Mouse (Mus musculus): ENCODE measurements around the gene Adcy1. TPM values are rescaled to one million over a fixed set of nuclear protein-coding genes. Genes with fewer than 3 reads are reported as not detected.
A peak's percentile ranks its signal among the peaks of the same experiment; 100 is the strongest.

Adcy1 gene
- polyA plus RNA-seq (2014; fragmentation: Nextera tagmentation; extraction: Ambion mirVana) = 1.6 and 2.0 TPM in 2 replicates

- DNase-seq (ENCODE audit: low spot score) = peak; percentile 74
- peak; percentile 67 for ATAC-seq (ENCODE audit: insufficient read depth, low FRiP score, low TSS enrichment)
- H3K4me3 ChIP-seq (ENCODE audit: low read depth, low read length) = peak within 1 kb of the TSS; percentile 56
- peaks cover 26% of the 10 kb centered on the region for H3K27me3 ChIP-seq (ENCODE audit: control insufficient read depth, insufficient read depth, low read length)
- H3K9ac ChIP-seq (ENCODE audit: low read length) = peak within 1 kb of the TSS; percentile 50
- no peak within 1 kb of the TSS for H3K27ac ChIP-seq (ENCODE audit: low read depth, low read length)
- H3K4me2 ChIP-seq (ENCODE audit: low read depth) = peak within 1 kb of the TSS; percentile 92
- no peaks in the 10 kb centered on the region for H3K9me3 ChIP-seq (ENCODE audit: control insufficient read depth, low read length)
- under 1% methylated on average over 36 of the region's 69 CpGs for WGBS
- H3K36me3 ChIP-seq (ENCODE audit: control insufficient read depth, insufficient read depth, low read length) = no peaks in the 10 kb centered on the region
- H3K4me1 ChIP-seq (ENCODE audit: control insufficient read depth, insufficient read depth, low read length) = peaks cover 9% of the 10 kb centered on the region; the same call in 1 of the 2 replicates
Observed at GRCm38 (mm10) chr11:7063001-7063584, at the start of gene Adcy1. TSS of gene Adcy1 (plus strand) at chr11:7063489.

DNA sequence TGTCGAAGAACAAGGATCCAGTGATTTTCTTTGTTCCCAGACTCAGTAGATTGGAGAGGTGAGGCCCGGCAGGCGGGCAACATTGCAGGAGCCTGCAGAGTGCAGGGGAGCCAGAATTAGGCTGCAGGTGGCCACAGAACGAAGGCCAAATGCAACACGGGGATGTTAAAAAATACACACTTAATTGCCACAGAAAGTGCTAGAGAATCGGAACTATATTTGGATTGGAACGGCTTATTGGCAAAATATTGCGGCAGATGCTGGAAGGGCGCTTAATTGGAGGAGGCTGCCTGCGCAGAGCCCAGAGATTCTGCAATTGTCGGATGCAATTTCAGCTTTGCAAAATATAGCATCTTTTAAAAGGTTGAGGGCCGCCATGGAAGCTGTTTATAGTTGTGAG lies 46.4 kb upstream of the Adcy1 start:
- H3K9me3 ChIP-seq (ENCODE audit: control insufficient read depth, low read length) = no peaks in the 10 kb centered on the region
- no peak for ATAC-seq (ENCODE audit: insufficient read depth, low FRiP score, low TSS enrichment)
- 92% methylated on average over 12 of the region's 12 CpGs for WGBS

GRCm38 (mm10) chr11:7018078-7018477 lies 45.2 kb upstream of the Adcy1 start:
- Histone ChIP-seq H3K4me1 (ENCODE audit: control insufficient read depth, insufficient read depth, low read length) (no peaks in the 10 kb centered on the region), H3K9ac (ENCODE audit: low read length) (no peak overlapping the region), H3K9me3 (ENCODE audit: control insufficient read depth, low read length) (no peaks in the 10 kb centered on the region), H3K4me2 (ENCODE audit: low read depth) (no peak overlapping the region), H3K27me3 (ENCODE audit: control insufficient read depth, insufficient read depth, low read length) (no peaks in the 10 kb centered on the region), H3K36me3 (ENCODE audit: control insufficient read depth, insufficient read depth, low read length) (no peaks in the 10 kb centered on the region), H3K27ac (ENCODE audit: low read depth, low read length) (no peak overlapping the region), H3K4me3 (ENCODE audit: low read depth, low read length) (no peak overlapping the region)
- no peak for DNase-seq (ENCODE audit: low spot score)
- WGBS = 93% methylated on average over 5 of the region's 5 CpGs
- ATAC-seq (ENCODE audit: insufficient read depth, low FRiP score, low TSS enrichment) = no peak

More for the DNA sequence above, 46.4 kb upstream of the Adcy1 start:
- Histone ChIP-seq H3K36me3 (ENCODE audit: control insufficient read depth, insufficient read depth, low read length) (no peaks in the 10 kb centered on the region), H3K4me2 (ENCODE audit: low read depth) (no peak overlapping the region), H3K4me1 (ENCODE audit: control insufficient read depth, insufficient read depth, low read length) (no peaks in the 10 kb centered on the region), H3K27ac (ENCODE audit: low read depth, low read length) (no peak overlapping the region), H3K4me3 (ENCODE audit: low read depth, low read length) (no peak overlapping the region), H3K27me3 (ENCODE audit: control insufficient read depth, insufficient read depth, low read length) (no peaks in the 10 kb centered on the region), H3K9ac (ENCODE audit: low read length) (no peak overlapping the region)
- DNase-seq (ENCODE audit: low spot score) = no peak

DNA sequence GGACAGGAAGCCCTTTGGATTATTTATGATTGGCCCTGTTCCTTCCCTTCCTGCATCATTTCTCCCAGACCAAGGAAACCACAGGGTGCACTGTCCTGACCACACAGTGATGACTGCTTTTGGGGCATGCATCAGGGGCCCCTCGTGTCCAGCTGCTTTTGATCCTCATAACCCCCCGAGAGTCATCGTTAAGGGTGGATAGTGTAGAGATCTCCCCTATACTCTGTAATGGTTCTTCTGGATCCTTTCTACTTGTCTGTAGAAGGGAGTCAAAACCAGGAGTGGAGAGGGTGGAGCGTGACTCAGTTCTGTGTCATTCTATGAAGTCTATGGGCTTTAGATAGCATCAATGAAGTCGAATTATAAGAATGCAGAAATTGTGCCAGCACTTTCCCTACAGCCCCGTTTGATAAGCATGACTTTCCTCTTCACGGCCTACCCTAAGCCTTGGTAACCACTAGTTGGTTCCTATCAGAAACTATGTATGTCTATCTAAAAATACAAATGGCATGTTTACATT lies 44.2 kb upstream of the Adcy1 start:
- Histone ChIP-seq H3K4me3 (ENCODE audit: low read depth, low read length) (no peak overlapping the region), H3K27me3 (ENCODE audit: control insufficient read depth, insufficient read depth, low read length) (no peaks in the 10 kb centered on the region), H3K4me1 (ENCODE audit: control insufficient read depth, insufficient read depth, low read length) (no peaks in the 10 kb centered on the region), H3K4me2 (ENCODE audit: low read depth) (no peak overlapping the region), H3K9me3 (ENCODE audit: control insufficient read depth, low read length) (no peaks in the 10 kb centered on the region), H3K36me3 (ENCODE audit: control insufficient read depth, insufficient read depth, low read length) (no peaks in the 10 kb centered on the region), H3K27ac (ENCODE audit: low read depth, low read length) (no peak overlapping the region), H3K9ac (ENCODE audit: low read length) (no peak overlapping the region)
- no peak for ATAC-seq (ENCODE audit: insufficient read depth, low FRiP score, low TSS enrichment)
- WGBS = 93% methylated on average over 7 of the region's 7 CpGs
- no peak for DNase-seq (ENCODE audit: low spot score)

GRCm38 (mm10) chr11:7033063-7033462 lies 30.2 kb upstream of the Adcy1 start:
- 92% methylated on average over 2 of the region's 2 CpGs for WGBS
- Histone ChIP-seq H3K36me3 (ENCODE audit: control insufficient read depth, insufficient read depth, low read length) (no peaks in the 10 kb centered on the region), H3K4me2 (ENCODE audit: low read depth) (no peak overlapping the region), H3K9ac (ENCODE audit: low read length) (no peak overlapping the region), H3K27me3 (ENCODE audit: control insufficient read depth, insufficient read depth, low read length) (no peaks in the 10 kb centered on the region), H3K4me1 (ENCODE audit: control insufficient read depth, insufficient read depth, low read length) (no peaks in the 10 kb centered on the region), H3K9me3 (ENCODE audit: control insufficient read depth, low read length) (no peaks in the 10 kb centered on the region), H3K4me3 (ENCODE audit: low read depth, low read length) (no peak overlapping the region), H3K27ac (ENCODE audit: low read depth, low read length) (no peak overlapping the region)
- DNase-seq (ENCODE audit: low spot score) (no peak), ATAC-seq (ENCODE audit: insufficient read depth, low FRiP score, low TSS enrichment) (no peak)

DNA sequence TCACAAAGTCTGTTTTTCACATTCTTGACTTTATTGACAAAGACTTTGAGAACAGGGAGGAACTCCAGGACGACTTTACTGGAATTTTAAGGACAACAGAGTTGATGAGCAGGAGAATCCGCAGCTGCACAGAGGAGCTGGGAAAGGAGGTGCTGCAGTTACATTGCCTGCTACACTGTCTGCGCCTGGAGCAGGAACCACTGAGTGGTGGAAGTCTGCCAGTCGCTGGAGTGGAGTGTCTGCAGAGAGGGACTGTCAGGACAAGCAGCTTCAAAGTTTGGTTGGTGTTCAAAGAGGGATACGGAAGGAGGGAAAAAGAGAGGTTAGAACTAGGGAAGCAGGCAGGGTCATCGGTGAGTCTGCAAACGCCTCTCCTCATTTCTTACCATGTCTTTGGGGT lies 23.6 kb upstream of the Adcy1 start:
- 47% methylated on average over 7 of the region's 7 CpGs for WGBS
- no peak for DNase-seq (ENCODE audit: low spot score)
- no peak overlapping the region for H3K4me3 ChIP-seq (ENCODE audit: low read depth, low read length)
- no peaks in the 10 kb centered on the region for H3K9me3 ChIP-seq (ENCODE audit: control insufficient read depth, low read length)
- no peak overlapping the region for H3K9ac ChIP-seq (ENCODE audit: low read length)
- H3K4me2 ChIP-seq (ENCODE audit: low read depth) = no peak overlapping the region
- H3K27me3 ChIP-seq (ENCODE audit: control insufficient read depth, insufficient read depth, low read length) = no peaks in the 10 kb centered on the region
- no peaks in the 10 kb centered on the region for H3K36me3 ChIP-seq (ENCODE audit: control insufficient read depth, insufficient read depth, low read length)
- no peaks in the 10 kb centered on the region for H3K4me1 ChIP-seq (ENCODE audit: control insufficient read depth, insufficient read depth, low read length)
- no peak for ATAC-seq (ENCODE audit: insufficient read depth, low FRiP score, low TSS enrichment)
- no peak overlapping the region for H3K27ac ChIP-seq (ENCODE audit: low read depth, low read length)

- Histone ChIP-seq H3K9ac (ENCODE audit: low read length) (no peak overlapping the region), H3K4me1 (ENCODE audit: control insufficient read depth, insufficient read depth, low read length) (no peaks in the 10 kb centered on the region), H3K4me3 (ENCODE audit: low read depth, low read length) (no peak overlapping the region), H3K36me3 (ENCODE audit: control insufficient read depth, insufficient read depth, low read length) (no peaks in the 10 kb centered on the region), H3K4me2 (ENCODE audit: low read depth) (no peak overlapping the region), H3K27ac (ENCODE audit: low read depth, low read length) (no peak overlapping the region), H3K9me3 (ENCODE audit: control insufficient read depth, low read length) (no peaks in the 10 kb centered on the region), H3K27me3 (ENCODE audit: control insufficient read depth, insufficient read depth, low read length) (no peaks in the 10 kb centered on the region)
- no peak for ATAC-seq (ENCODE audit: insufficient read depth, low FRiP score, low TSS enrichment)
- DNase-seq (ENCODE audit: low spot score) = no peak
- WGBS = 61% methylated on average over 6 of the region's 6 CpGs
Observed at GRCm38 (mm10) chr11:7040801-7041200, 22.5 kb upstream of the Adcy1 start.

DNA sequence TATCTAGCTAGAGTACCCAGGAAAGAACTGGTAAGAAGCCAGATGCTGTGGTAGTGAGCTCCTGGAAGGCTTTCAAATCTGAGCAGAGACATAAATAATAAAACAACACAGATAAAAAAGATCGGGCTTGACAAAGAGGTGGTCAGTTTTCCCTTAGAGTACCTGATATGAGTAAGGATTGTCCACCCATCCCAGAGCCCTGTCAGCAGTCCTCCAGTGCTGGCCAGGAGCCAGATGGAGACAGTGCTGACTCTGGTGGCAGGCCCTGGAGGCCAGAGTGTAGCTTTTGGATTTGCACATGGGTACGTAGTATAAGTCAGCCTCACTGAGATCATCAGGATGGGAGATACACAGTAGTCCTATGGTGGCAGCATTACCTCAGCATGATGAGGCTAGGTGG lies 16.1 kb upstream of the Adcy1 start:
- 94% methylated on average over 2 of the region's 2 CpGs for WGBS
- no peaks in the 10 kb centered on the region for H3K4me1 ChIP-seq (ENCODE audit: control insufficient read depth, insufficient read depth, low read length)
- no peak overlapping the region for H3K27ac ChIP-seq (ENCODE audit: low read depth, low read length)
- no peak for ATAC-seq (ENCODE audit: insufficient read depth, low FRiP score, low TSS enrichment)
- H3K9ac ChIP-seq (ENCODE audit: low read length) = no peak overlapping the region
- H3K9me3 ChIP-seq (ENCODE audit: control insufficient read depth, low read length) = no peaks in the 10 kb centered on the region
- no peak overlapping the region for H3K4me3 ChIP-seq (ENCODE audit: low read depth, low read length)
- H3K36me3 ChIP-seq (ENCODE audit: control insufficient read depth, insufficient read depth, low read length) = no peaks in the 10 kb centered on the region
- no peak overlapping the region for H3K4me2 ChIP-seq (ENCODE audit: low read depth)
- DNase-seq (ENCODE audit: low spot score) = no peak
- H3K27me3 ChIP-seq (ENCODE audit: control insufficient read depth, insufficient read depth, low read length) = no peaks in the 10 kb centered on the region

- no peak overlapping the region for H3K27ac ChIP-seq (ENCODE audit: low read depth, low read length)
- no peaks in the 10 kb centered on the region for H3K9me3 ChIP-seq (ENCODE audit: control insufficient read depth, low read length)
- no peaks in the 10 kb centered on the region for H3K4me1 ChIP-seq (ENCODE audit: control insufficient read depth, insufficient read depth, low read length)
- ATAC-seq (ENCODE audit: insufficient read depth, low FRiP score, low TSS enrichment) (no peak), DNase-seq (ENCODE audit: low spot score) (no peak)
- no peak overlapping the region for H3K4me3 ChIP-seq (ENCODE audit: low read depth, low read length)
- no peaks in the 10 kb centered on the region for H3K36me3 ChIP-seq (ENCODE audit: control insufficient read depth, insufficient read depth, low read length)
- H3K4me2 ChIP-seq (ENCODE audit: low read depth) = no peak overlapping the region
- no peak overlapping the region for H3K9ac ChIP-seq (ENCODE audit: low read length)
- no peaks in the 10 kb centered on the region for H3K27me3 ChIP-seq (ENCODE audit: control insufficient read depth, insufficient read depth, low read length)
Observed at GRCm38 (mm10) chr11:7047584-7047983, 15.7 kb upstream of the Adcy1 start.

Measured in neural tube, embryonic 11.5 days (tissue).